Mouse (Mus musculus): ENCODE data around the gene Sinhcaf.

DNA sequence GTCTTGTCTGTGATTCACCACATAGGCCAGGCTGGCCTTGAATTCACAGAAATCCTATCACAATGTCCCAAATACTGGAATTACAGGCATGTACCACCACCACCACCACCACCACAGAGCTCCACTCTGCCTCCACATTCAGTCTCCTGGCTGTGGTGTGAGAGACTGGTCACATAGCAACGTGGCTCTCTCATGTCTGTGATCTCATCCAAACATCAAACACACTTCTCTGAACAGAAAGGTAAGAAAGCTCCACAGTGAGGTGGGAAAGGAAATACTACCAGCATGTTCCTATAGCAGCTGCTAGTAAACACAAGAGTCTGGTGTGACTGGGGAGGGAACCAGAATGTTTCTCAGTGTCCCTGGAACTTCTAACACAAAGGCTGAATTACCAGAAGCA lies 15.0 kb upstream of the Sinhcaf start:
- TF ChIP-seq POLR2A (IDR thresholded peaks at IDR 0.05; ENCODE audit: low read depth, low read length), result no peak
- no peak for TF ChIP-seq CTCF (IDR thresholded peaks at IDR 0.05; ENCODE audit: extremely low read depth, insufficient read length, insufficient replicate concordance, low read depth, low read length)
